Mouse (Mus musculus) layer of hippocampus, adult 18-20 months (tissue): ENCODE results near the gene Rnaseh1. TPM values are rescaled to one million over a fixed set of nuclear protein-coding genes. Genes with fewer than 3 reads are reported as not detected.

ENCODE experiments used
- DNase-seq, 2 experiments: peaks; one replicate each; pipeline ENCODE4 v3.0.0; 2022; ENCODE audit warnings: low spot score in 2 of 2
- long read RNA-seq: library from polyadenylated mRNA; stranded (forward); transcript quantifications from one replicate; pipeline ENCODE4 v2.0.0, GENCODE M21; 2021
- total RNA-seq, 2 experiments: library from RNA; stranded (reverse); gene quantifications; 2 replicates each; pipeline ENCODE4 v1.2.3; 2021

Gene Rnaseh1
- 10 to 100 TPM; 13.7 to 14.0 TPM for total RNA-seq
- long read RNA-seq, transcript Rnaseh1-201 (8 exons, 1,455 nt), result major isoform, 8 of 11 reads
- long read RNA-seq, partial matches to known transcripts, result 0 of 11 reads
- long read RNA-seq, other reads (novel, unspliced or antisense), result 3 of 11 reads

DNA sequence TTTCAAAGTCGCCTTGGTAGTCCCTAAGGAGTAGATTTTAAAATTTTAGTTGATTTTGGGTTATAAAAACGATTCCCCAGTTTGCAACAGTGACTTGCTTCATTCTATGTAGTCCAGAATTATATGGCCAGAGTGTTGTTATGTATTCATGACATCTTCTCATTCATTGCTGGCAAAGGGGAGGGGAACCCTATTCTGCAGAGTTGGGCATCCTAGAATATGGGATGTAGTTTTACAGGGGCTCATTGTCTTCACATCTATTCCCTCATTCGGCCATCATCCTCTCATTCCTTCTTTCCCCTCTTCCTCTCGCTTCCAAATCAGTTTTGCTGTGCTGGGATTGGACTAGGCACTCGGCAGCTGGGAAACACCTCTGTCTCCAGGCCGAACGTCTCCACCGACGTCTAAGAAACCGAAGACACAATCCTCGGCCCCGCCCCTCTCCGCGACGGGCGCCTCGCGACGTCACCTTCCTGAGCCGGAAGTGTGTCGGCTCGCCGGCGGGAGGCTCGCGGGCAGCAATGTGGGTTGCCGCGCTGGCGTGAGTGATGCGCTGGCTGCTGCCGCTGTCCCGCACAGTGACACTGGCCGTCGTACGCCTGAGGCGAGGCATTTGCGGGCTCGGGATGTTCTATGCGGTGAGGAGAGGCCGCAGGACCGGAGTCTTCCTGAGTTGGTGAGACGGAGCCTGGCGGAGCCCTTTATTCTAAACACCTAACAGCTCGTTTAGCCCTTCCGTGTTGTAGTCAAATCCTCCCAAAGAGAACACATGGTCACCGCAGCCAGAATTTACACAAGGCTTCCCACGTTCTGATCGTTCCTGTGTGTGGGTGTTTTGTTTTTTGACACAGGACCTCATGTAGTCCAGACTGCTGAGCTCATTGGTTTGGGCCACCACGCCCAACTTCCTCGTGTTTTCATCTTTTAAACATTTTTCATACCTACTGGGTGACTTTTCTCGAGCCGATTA is at the start of gene Rnaseh1:
Rnaseh1 (plus strand) TSS at position 462 of the 970 bp plus-strand sequence.
- peak; percentile 90 to 94 for DNase-seq

DNA sequence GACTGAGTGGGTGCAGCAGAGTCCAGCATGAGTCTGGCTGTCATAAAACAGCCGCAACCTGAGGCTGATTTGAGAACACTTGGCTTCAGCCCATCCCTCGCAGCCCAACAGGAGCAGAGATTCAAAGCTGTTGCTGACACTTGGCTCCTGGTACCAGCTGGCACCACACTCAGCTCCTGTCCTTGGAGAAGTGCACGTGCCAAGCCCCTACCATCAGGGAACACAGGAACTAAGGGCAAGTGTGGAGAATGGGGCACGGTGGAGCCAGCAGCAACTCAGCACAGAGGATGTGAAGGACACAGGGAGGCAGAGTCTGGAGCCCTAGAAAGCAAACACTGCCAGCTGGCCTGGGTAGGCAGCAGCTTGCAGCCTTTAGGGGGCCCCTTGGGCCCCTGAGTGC is 47.1 kb upstream of the Rnaseh1 start:
- no peak for DNase-seq

DNA sequence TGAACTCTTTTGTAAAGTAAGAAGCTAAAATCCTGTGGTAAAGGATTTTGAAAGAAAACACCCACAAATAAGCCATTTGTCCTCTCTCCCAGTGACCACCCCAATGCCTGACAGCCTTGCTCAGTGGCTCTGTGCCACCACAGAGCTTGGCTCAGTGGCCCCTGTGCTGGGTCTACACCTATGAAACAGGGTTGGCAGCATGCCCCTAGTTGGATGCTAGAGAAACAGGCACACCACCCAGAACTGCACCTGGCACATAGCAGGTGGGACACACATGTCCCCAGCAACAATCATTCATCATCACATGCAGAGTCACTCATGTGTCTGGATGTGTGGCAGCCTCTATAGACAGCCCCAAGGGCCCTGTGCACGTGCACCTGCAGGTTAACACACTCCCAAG is 45.9 kb upstream of the Rnaseh1 start:
- DNase-seq, result no peak

DNA sequence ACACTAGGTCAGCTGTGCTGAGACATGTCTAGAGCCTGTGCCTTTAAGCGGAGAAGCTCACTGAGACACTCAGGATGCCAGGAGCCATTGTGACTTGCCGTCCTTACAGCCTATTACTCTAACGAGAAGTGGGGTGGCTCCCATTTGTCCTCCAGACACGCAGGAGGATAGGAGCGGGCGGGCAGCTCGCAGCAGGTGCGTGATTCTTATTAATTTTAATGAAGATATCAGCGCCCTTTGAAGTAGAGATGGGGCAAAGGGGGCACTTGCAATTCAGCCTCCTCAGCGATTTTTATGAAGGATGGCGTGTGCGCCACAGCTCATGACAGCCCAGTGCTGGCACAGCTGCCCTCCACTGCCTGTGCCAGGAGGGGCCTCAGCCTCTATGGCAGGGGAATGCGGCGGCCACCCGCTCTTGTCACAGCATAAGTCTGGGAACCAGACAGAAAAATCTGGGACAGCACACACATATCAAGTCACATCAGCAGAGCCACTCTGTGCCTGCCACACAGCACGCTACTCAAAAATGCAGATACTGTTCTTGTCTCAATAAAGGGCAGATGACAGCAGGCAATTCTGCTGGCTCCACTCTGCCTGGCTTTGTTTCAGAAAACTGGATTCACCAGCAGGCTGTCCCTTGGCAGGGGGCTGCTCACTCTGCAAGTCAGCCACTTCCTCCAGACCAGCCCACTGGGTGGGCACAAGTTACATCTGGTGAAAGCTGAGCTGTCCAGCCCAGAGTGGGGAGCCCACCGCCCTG is 41.7 kb upstream of the Rnaseh1 start:
- peak; percentile 61 to 81 for DNase-seq

DNA sequence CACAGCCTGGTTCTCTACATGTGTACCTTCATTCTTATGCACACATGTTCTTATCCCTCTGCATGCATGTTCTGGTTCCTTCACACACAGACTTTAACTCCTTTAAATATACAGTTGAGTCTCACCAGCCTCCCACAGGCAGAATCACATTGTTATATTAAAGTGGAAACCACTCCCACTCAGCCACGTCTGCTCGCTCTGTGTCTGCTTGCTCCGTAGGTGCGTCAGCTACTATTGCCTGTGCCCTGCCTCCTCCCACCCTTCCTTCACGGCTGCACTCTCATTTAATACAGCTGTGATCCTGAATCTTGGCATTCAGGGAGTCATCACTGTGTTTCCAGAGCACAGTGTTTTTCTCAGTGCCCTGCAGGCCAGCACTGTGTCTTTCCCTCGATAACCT is 37.0 kb upstream of the Rnaseh1 start:
- DNase-seq, result peak; percentile 39 to 67

DNA sequence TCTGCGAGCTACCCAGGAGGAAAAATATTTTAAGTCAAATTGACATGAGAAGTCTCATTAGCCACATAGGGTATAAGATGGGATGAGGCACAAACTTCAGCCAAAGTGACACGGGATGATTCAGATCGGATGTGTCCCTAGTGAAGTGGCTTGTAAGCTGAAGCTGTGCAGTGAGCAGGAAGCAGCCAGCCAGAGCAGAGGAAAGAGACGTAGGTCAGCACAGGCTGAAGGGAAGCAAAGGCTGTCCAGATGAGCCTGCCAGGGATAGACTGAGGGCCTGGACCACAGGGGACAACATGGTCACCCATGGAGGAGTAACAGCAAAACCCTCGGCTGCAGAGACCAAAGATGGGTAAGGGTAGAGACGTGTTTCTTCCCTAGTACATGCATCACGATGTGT is 35.0 kb upstream of the Rnaseh1 start:
- DNase-seq, result no peak

DNA sequence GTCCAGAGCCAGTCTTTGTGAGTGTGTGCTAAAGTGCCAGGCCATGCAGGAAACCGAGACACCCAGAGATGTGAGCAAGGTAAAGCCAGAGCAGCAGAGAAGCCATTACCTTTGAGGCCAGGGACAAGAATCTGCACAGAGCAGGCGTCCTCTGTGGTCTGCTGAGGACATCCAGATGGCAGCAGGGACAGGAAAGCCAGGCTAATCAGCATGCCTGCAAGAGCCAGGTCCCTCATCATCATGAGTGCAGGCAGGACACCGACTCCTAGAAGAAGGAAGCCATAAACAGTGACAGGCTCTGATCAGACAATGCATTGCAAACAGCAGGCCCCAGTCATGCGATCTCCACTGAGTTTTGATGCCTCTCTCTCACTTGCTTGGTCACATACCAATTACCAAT is 32.1 kb upstream of the Rnaseh1 start:
- DNase-seq, result no peak

DNA sequence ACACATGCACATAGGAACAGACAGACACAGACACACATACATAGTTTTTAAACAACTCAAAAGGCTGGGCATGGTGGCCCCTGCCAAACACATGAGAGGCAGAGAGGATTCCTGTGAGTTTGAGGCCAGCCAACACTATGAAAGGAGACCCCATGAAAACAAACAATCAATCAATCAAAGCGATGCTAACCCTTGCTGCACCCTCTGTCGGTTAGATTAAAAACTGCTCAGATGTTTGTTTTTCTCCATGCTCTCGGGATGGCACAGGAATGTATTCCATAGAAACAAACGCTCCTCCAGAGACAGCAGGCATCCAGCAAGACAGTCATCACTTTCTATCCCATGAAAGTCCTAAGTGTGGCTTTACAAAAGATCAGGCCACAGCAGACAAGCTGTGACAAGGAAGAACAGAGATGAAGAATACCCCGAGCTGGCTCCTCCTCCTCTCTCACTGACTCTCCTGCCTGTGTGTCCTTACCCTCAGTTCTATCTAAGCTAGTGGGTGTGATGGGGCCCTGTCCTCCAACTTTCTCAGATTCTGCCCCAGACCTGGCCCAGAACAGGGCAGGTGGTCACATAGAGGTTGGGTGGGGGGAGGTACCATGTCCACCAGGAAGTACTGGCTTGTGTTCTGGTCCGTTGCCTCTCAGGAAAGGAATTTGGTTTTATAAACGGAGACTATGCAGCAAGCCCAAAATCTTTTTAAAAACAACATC is 27.8 kb upstream of the Rnaseh1 start:
- no peak for DNase-seq

DNA sequence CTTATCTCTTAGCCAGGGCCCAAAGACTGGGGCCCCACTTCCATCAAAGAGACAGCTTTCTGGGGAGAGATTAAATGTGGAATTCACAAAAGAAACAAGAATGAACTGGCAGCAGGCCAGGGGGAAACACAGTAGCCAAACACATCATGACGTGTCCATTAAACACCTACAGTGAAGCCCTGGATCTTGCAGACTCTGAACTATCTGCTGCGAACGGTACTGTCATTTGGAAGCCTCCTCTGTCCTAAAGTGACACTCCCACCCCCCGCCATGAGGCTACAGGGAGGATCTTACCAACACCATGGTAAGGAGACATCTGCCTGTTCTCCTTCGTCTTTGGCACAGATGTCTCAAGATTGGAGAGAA is 27.3 kb upstream of the Rnaseh1 start:
- peak; percentile 47 to 51 for DNase-seq

DNA sequence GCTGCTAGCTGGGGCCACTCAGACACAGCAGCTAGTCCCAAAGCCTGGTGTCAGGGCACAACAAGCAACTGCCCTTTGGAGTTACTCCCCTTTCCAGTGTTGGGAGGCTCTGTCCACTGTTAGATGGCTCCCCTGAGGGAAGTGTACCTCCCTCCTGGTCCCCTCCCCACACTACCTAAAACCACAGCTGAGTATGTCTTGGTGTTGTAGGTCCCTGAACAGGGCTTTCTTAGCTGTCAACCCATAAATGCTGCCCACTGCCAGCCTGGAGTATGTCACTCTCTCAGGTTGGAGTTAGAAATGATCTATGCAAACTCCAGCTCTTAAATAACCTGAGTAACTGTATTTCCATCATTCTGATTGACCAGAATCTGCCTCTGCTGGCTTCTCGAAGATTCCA is 26.8 kb upstream of the Rnaseh1 start:
- DNase-seq, result no peak

DNA sequence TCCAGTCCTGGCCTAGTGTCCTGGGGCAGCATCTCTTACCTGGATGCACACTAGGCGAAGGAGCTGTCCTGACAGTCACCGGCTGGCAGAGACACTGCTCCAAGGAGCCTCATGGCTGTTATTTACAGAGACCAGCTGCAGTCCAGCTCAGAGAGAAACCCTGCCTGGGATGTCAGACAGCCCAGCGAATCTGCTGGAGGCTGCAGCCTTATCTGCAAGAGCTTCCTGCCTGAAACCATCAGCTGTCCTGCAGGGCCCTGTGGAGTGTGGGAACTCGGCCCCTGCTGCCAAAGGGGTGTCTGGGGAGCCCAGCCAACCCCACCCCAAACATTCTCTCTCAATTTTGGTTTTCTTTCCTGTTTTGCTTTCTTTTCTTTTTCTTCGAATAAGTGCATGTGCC is 26.2 kb upstream of the Rnaseh1 start, which contains the start of gene Colec11:
Colec11 (minus strand) TSS at position 183 of the 400 bp plus-strand sequence.
- DNase-seq, result no peak

DNA sequence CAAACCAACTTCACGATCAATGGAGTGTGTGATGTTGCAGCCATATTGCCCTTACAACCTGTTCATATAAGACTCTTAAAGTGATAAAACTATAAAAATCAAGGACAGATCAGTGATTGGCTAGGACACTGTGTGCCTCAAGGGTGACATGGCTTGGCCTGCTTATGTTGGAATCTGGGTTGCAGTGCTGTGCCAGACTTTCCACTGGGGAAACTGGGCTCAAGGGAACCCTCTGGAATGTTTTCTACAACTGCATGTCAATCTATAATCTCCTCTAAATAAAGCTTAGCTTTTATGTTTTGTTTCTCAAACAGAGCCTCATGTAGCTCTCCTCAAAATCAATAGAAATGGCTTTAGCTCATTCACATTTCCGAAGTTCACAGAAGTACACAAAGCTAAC is 25.2 kb upstream of the Rnaseh1 start:
- DNase-seq, result no peak

DNA sequence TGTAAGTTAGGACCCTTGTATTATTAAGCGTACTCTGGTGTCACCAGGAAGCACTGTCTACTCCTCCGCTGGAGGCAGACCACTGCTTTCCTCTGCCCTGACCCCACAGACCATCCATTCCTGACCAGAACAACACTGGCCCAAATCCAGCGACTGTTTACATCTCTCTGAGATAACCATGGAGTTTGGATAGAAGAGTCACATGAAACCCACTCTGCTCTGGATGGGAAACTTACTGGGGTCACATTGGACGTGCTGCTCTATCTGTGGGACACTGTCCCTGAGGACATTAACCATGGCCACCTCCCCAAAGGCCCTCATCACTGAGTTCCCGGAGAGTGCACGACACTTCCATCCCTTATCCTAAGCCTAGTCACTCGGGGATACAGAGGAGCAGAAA is 24.0 kb upstream of the Rnaseh1 start:
- DNase-seq, result no peak

DNA sequence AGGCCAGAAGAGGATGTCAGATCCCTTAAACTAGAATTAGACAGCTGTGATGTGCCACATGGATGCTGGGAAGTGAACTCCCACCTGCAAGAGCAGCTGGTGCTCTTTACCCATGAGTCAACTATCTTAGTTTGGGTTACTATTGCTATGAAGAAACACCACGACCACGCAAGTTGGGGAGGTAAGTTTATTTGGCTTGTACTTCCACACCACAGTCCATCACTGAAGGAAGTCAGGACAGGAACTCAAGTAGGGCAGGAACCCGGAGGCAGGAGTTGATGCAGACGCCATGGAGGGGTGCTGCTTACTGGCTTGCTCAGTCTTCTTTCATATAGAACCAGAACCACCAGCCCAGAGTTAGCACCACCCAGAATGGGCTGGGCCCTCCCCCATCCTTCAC is 22.3 kb upstream of the Rnaseh1 start:
- no peak for DNase-seq

DNA sequence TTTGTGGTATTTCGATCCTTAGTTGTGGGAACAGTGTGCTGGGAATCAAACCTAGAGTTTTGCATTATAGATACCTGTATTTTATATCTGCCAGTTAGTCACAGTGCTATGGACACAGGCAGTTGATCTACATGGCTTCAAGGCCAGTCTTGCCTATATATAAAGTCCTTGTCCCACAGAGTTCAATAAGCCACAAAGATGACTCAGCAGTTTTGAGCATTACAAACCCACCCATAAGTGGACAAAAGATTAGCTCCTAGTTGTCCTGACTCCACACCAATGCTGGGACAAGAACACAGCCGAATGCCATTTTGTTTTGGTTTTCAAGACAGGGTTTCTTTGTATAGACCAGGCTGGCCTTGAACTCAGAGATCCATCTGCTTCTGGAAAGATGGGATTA is 21.0 kb upstream of the Rnaseh1 start:
- DNase-seq, result no peak

DNA sequence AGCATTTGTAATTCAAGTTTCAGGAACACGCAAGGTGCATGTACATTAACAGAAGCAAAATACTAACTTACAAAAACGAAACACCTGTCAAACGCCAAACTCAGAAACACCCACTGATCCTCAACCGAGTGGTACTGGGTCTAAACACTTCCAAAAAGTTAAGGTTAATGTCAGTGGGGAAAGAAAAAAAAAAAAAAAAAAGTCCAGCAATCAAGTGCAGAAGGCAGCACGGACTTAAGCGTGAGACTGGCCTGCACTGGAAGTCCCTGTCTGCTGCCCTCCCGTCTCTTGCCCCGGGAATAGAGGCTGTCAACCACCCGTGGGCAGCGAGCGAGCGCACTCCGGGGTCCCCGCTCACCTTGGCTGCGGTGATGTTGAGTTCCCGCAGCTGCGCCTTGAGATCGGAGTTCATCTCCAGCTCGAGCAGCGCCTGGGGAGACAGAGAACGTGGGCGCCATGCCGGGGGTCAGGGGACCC is 14.3 kb upstream of the Rnaseh1 start:
- no peak for DNase-seq

DNA sequence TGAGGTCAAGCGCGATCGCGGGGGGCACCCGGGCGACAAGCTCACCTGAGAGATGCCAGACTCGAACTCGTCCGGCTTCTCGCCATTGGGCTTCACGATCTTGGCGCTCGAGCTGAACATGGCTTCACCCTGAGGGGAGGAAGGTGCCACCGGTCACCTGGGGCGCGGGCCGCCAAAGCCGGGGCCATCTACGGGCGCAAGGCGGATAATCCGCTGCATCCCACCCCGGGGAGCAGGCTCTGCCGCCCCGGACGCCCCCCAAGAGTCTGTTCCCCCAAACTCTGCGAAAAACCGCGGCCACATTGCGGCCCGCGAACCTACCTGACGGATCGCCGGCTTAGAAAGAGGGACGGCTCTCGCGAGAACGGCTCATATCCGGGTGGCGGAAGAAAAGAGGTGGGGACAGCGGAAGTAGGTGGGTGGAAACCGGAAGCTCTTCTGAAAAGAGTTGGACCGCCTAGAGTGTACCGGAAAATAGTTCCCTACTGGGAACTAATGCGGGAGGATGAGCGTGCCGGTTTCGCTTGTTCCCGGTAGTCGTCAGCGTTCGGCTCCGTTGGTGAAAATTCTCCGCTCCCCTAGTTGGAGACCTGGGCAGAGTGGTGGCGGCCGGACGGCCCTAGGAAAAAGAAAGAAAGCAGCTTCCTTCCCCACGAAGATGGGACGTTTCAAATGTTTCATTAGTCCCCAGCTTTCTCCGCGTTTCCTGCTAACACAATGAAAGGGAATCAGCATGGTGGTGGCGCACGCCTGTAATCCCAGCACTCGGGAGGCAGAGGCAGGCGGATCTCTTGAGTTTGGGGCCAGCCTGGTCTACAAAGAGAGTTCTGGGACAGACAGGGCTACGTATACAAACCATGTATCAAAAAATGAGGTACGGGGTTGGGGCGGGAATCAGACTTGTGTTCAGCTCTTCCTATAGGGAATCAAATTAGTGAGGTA is 13.6 kb upstream of the Rnaseh1 start, which contains the start of gene Rps7:
Rps7 (minus strand) TSS at position 419 of the 942 bp plus-strand sequence.
- peak; percentile 87 to 94 for DNase-seq

DNA sequence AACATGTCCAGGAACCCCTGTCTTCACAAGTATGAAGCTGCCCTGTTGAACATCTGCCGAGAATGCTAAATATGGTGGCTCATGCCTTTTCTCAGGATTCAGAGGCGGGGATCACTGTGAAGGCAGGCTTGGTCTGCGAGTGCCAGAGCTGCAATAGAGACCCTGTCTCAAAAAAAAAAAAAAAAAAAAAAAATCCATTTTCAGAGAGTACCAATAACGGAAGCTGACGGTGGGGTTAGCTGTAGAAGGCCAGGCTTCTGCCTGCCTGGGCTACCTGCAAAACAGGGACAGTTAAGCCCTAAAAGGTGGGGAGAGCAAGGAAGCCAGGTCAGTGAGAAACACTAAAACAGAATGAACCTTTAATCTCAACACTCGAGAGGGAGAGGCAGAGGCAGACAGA is 12.9 kb upstream of the Rnaseh1 start:
- DNase-seq, result no peak

DNA sequence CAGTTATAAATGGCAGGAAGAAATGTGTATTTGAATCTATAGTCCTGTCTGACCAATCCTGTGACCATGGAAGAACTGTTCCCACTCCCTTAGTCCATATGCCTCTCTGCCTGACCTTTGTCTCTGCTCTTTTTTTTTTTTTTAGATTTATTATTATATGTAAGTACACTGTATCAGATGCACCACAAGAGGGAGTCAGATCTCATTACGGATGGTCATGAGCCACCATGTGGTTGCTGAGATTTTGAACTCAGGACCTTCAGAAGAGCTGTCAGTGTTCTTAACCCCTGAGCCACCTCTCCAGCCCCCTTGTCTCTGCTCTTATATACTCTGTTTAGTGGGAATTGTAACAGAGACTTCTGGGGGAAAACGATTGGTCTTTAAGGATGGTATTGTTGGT is 10.6 kb upstream of the Rnaseh1 start:
- DNase-seq, result no peak

DNA sequence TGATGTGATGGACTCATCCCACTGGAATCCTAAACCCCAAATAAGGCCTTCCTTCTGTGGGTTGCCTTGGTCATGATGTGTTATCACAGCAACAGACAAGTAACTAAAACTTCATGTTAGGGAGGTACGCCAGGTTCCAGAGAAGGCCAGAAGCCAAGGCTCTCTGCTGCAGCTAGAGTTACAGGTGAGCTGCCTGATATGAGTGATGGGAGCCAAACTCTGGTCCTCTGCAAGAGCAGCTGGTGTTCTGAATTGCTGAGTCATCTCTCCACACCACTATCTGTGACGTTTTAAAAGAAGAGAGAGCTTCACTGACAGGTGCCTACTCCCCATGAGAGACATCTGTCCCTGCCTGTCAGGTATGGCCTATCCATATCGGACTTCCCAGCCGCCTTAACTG is 13.2 kb downstream of the Rnaseh1 start:
- no peak for DNase-seq
